Mouse (Mus musculus): ENCODE measurements around the gene Ankrd13a.

GRCm38 (mm10) chr5:114824197-114824596 is 49.7 kb downstream of the Ankrd13a start:
- TF ChIP-seq CTCF (IDR thresholded peaks at IDR 0.05; ENCODE audit: low read depth, low read length) = peak; percentile 57
- TF ChIP-seq EP300 (IDR thresholded peaks at IDR 0.05; ENCODE audit: insufficient read depth, low read depth, low read length) = no peak

All from ES-Bruce4 (cell line).